Mouse (Mus musculus) midbrain, embryonic 14.5 days (tissue): ENCODE results near the gene 1700123O20Rik. TPM values are rescaled to one million over a fixed set of nuclear protein-coding genes. Genes with fewer than 3 reads are reported as not detected.

Source experiments
- ATAC-seq: fragments of 200-750 bp; cut with Nextera tagmentation; 2 replicates; pipeline ENCODE4 v1.8.0; 2017; ENCODE audit warnings: moderate number of reproducible peaks, moderate library complexity; ENCODE audit not compliant: low FRiP score, low TSS enrichment
- DNase-seq: peaks from one replicate; pipeline ENCODE4 v3.0.0-alpha.2; 2015
- H3K27ac ChIP-seq: fragments of 300-500 bp; sonication (generic); replicated peaks from 2 replicates; pipeline ENCODE4 v1.5.1; 2014; ENCODE audit warnings: mild to moderate bottlenecking, low read depth, low read length, moderate library complexity
- H3K27me3 ChIP-seq: fragments of 300-500 bp; sonication (generic); 2 replicates; pipeline ENCODE4 v1.6.1; 2014; ENCODE audit warnings: low read length, control low read depth, mixed read lengths; ENCODE audit not compliant: control insufficient read depth, insufficient read depth
- H3K36me3 ChIP-seq: fragments of 300-500 bp; sonication (generic); 2 replicates; pipeline ENCODE4 v1.6.1; 2014; ENCODE audit warnings: low read length, control low read depth; ENCODE audit not compliant: control insufficient read depth, insufficient read depth
- H3K4me1 ChIP-seq: fragments of 300-500 bp; sonication (generic); 2 replicates; pipeline ENCODE4 v1.6.1; 2014; ENCODE audit warnings: mild to moderate bottlenecking, antibody characterized with exemption, low read length, control low read depth; ENCODE audit not compliant: control insufficient read depth, insufficient read depth
- H3K4me2 ChIP-seq: fragments of 300-500 bp; sonication (generic); 2 replicates; pipeline ENCODE4 v1.6.1; 2014; ENCODE audit warnings: mild to moderate bottlenecking, low read length, moderate library complexity
- H3K4me3 ChIP-seq: fragments of 300-500 bp; sonication (generic); replicated peaks from 2 replicates; pipeline ENCODE4 v1.5.1; 2014; ENCODE audit warnings: low read depth, low read length
- H3K9ac ChIP-seq: fragments of 300-500 bp; sonication (generic); replicated peaks from 2 replicates; pipeline ENCODE4 v1.6.1; 2014; ENCODE audit warnings: mild to moderate bottlenecking, low read length, moderate library complexity
- H3K9me3 ChIP-seq: fragments of 300-500 bp; sonication (generic); 2 replicates; pipeline ENCODE4 v1.6.1; 2016; ENCODE audit warnings: low read length, control low read depth, mixed read lengths; ENCODE audit not compliant: control insufficient read depth
- WGBS: fragments of 180-500 bp; shearing (Covaris S2); extraction: QIAGEN DNeasy Blood & Tissue Kit; methylation state at CpG from one replicate; pipeline ENCODE4 v1.1.7; 2014; 5-methylcytosine and 5-hydroxymethylcytosine counted together
- polyA plus RNA-seq: library from polyadenylated mRNA; unstranded; fragments of >200 nt; fragmentation: Nextera tagmentation; extraction: Ambion mirVana; gene quantifications from 2 replicates; pipeline ENCODE4 v1.2.1, GENCODE M21; 2014

The 1700123O20Rik gene
- polyA plus RNA-seq, 1 experiment from 2014 or later: 74.0 TPM

GRCm38 (mm10) chr14:54644294-54644693, 41.7 kb upstream of the 1700123O20Rik start:
- Histone ChIP-seq H3K4me2 (no peak overlapping the region), H3K36me3 (peaks cover 73% of the 10 kb centered on the region), H3K9me3 (no peaks in the 10 kb centered on the region), H3K9ac (no peak overlapping the region), H3K4me1 (peaks cover 21% of the 10 kb centered on the region), H3K4me3 (no peak overlapping the region), H3K27me3 (no peaks in the 10 kb centered on the region), H3K27ac (no peak overlapping the region)
- DNase-seq (no peak), ATAC-seq (no peak)
- 95% methylated on average over 9 of the region's 9 CpGs for WGBS

- Histone ChIP-seq H3K9ac (no peak overlapping the region), H3K9me3 (no peaks in the 10 kb centered on the region), H3K27ac (no peak overlapping the region), H3K4me3 (no peak overlapping the region), H3K4me1 (peaks cover 24% of the 10 kb centered on the region), H3K4me2 (no peak overlapping the region), H3K27me3 (no peaks in the 10 kb centered on the region), H3K36me3 (peaks cover 90% of the 10 kb centered on the region)
- ATAC-seq: no peak
- 95% methylated on average over 17 of the region's 17 CpGs for WGBS
- DNase-seq: no peak
Observed at GRCm38 (mm10) chr14:54646455-54646854, 39.6 kb upstream of the 1700123O20Rik start.

- peaks cover 88% of the 10 kb centered on the region for H3K36me3 ChIP-seq
- H3K4me2 ChIP-seq: no peak overlapping the region
- H3K27me3 ChIP-seq: no peaks in the 10 kb centered on the region
- no peak overlapping the region for H3K4me3 ChIP-seq
- ATAC-seq: no peak
- H3K4me1 ChIP-seq: peaks cover 30% of the 10 kb centered on the region
- no peak overlapping the region for H3K9ac ChIP-seq
- DNase-seq: no peak
- H3K27ac ChIP-seq: no peak overlapping the region
- no peaks in the 10 kb centered on the region for H3K9me3 ChIP-seq
- WGBS: 95% methylated on average over 8 of the region's 8 CpGs
Observed at GRCm38 (mm10) chr14:54646898-54647636, 38.9 kb upstream of the 1700123O20Rik start.

- H3K27me3 ChIP-seq: no peaks in the 10 kb centered on the region
- 73% methylated on average over 4 of the region's 4 CpGs for WGBS
- no peak for DNase-seq
- H3K9me3 ChIP-seq: no peaks in the 10 kb centered on the region
- no peak overlapping the region for H3K4me3 ChIP-seq
- no peak overlapping the region for H3K4me2 ChIP-seq
- H3K36me3 ChIP-seq: peaks cover 79% of the 10 kb centered on the region
- H3K4me1 ChIP-seq: peaks cover 36% of the 10 kb centered on the region
- H3K9ac ChIP-seq: no peak overlapping the region
- no peak for ATAC-seq
- no peak overlapping the region for H3K27ac ChIP-seq
Observed at GRCm38 (mm10) chr14:54647900-54648299, 38.1 kb upstream of the 1700123O20Rik start.

- no peak overlapping the region for H3K27ac ChIP-seq
- peaks cover 42% of the 10 kb centered on the region for H3K4me1 ChIP-seq
- H3K4me2 ChIP-seq: peak overlapping the region; percentile 96
- H3K36me3 ChIP-seq: peaks cover 58% of the 10 kb centered on the region
- no peak overlapping the region for H3K9ac ChIP-seq
- WGBS: 64% methylated on average over 23 of the region's 23 CpGs
- ATAC-seq (peak; percentile 28; the same call in 1 of the 2 replicates), DNase-seq (peak; percentile 98)
- H3K27me3 ChIP-seq: no peaks in the 10 kb centered on the region
- no peak overlapping the region for H3K4me3 ChIP-seq
- H3K9me3 ChIP-seq: no peaks in the 10 kb centered on the region
Observed at GRCm38 (mm10) chr14:54650621-54651454, 35.2 kb upstream of the 1700123O20Rik start.

- no peak overlapping the region for H3K27ac ChIP-seq
- 77% methylated on average over 4 of the region's 4 CpGs for WGBS
- H3K27me3 ChIP-seq: no peaks in the 10 kb centered on the region
- no peaks in the 10 kb centered on the region for H3K9me3 ChIP-seq
- ATAC-seq (no peak), DNase-seq (no peak)
- peaks cover 42% of the 10 kb centered on the region for H3K4me1 ChIP-seq
- peaks cover 58% of the 10 kb centered on the region for H3K36me3 ChIP-seq
- peak overlapping the region; percentile 96 for H3K4me2 ChIP-seq
- no peak overlapping the region for H3K9ac ChIP-seq
- no peak overlapping the region; the same call in 1 of the 2 replicates for H3K4me3 ChIP-seq
Observed at GRCm38 (mm10) chr14:54651556-54651955, 34.5 kb upstream of the 1700123O20Rik start.

- peaks cover 42% of the 10 kb centered on the region for H3K4me1 ChIP-seq
- ATAC-seq (no peak), DNase-seq (peak; percentile 47)
- H3K4me3 ChIP-seq: peak overlapping the region; percentile 55
- H3K4me2 ChIP-seq: peak overlapping the region; percentile 96
- 0% methylated on average over 7 of the region's 7 CpGs for WGBS
- H3K36me3 ChIP-seq: peaks cover 56% of the 10 kb centered on the region
- peak overlapping the region; percentile 81 for H3K27ac ChIP-seq
- peak overlapping the region; percentile 80 for H3K9ac ChIP-seq
- no peaks in the 10 kb centered on the region for H3K9me3 ChIP-seq
- no peaks in the 10 kb centered on the region for H3K27me3 ChIP-seq
Observed at GRCm38 (mm10) chr14:54652787-54653186, 33.2 kb upstream of the 1700123O20Rik start.

GRCm38 (mm10) chr14:54653496-54653895, 32.5 kb upstream of the 1700123O20Rik start:
- Histone ChIP-seq H3K4me1 (peaks cover 36% of the 10 kb centered on the region), H3K36me3 (peaks cover 56% of the 10 kb centered on the region), H3K27ac (peak overlapping the region; percentile 81), H3K4me3 (peak overlapping the region; percentile 55), H3K9ac (peak overlapping the region; percentile 80), H3K27me3 (no peaks in the 10 kb centered on the region), H3K9me3 (no peaks in the 10 kb centered on the region), H3K4me2 (peak overlapping the region; percentile 96)
- ATAC-seq: peak; percentile 84
- DNase-seq: peak; percentile 93
- under 1% methylated on average over 12 of the region's 12 CpGs for WGBS
